Mouse (Mus musculus) CD4-positive, CD25-positive, alpha-beta regulatory T cell, adult 9 weeks (primary cell): ENCODE results near the gene Smg7. TPM values are rescaled to one million over a fixed set of nuclear protein-coding genes. Genes with fewer than 3 reads are reported as not detected.

Source experiments
- polyA plus RNA-seq: library from polyadenylated mRNA; unstranded; fragments of 100-300 nt; shearing (Covaris generic); gene quantifications from one replicate; pipeline ENCODE4 v1.2.1, GENCODE M21; 2017

Gene Smg7
- 43.3 TPM for polyA plus RNA-seq

GRCm38 (mm10) chr1:152901765-152902664 is at the start of gene Smg7:
Gene Smg7, minus strand, starts transcription at chr1:152902646.

GRCm38 (mm10) chr1:152799897-152800296 is 102.5 kb downstream of the Smg7 start, which contains the start of gene Ncf2:
Gene Ncf2, plus strand, starts transcription at chr1:152800194.

Other genes starting within 250 kb of the Smg7 start
- gene Apobec4, start 152.1 kb downstream of the Smg7 start, polyA plus RNA-seq = not detected
- gene Rgl1, start 136.3 kb downstream of the Smg7 start, polyA plus RNA-seq = 0.50 TPM
- 786 TPM for gene Arpc5, start 136.1 kb downstream of the Smg7 start, polyA plus RNA-seq
- 6.4 TPM for gene Ncf2, start 102.5 kb downstream of the Smg7 start, polyA plus RNA-seq
- gene Nmnat2, start 52.3 kb upstream of the Smg7 start, polyA plus RNA-seq = 0.69 TPM